Mouse (Mus musculus) kidney, adult 11 months (tissue): ENCODE data around the gene Olfr552.
A peak's percentile ranks its signal among the peaks of the same experiment; 100 is the strongest.
"Not testable (repeated sequence)": the region's sequence is repeated elsewhere in the genome, so short reads cannot be mapped to it uniquely, and the experiment has no call there.

Source experiments
- DNase-seq: peaks from one replicate; pipeline ENCODE4 v3.0.0; 2022

The Olfr552 gene

GRCm38 (mm10) chr7:102597378-102598031 lies at the start of gene Olfr552:
Olfr552 (plus strand) TSS chr7:102597770.
- DNase-seq: no peak

GRCm38 (mm10) chr7:102549570-102549969 lies 48.0 kb upstream of the Olfr552 start, which contains the start of gene Olfr549:
Olfr549 (plus strand) TSS chr7:102549870.
- DNase-seq: no peak

GRCm38 (mm10) chr7:102553279-102553678 lies 44.3 kb upstream of the Olfr552 start:
- no peak for DNase-seq

- DNase-seq: peak; percentile 93
Measured at GRCm38 (mm10) chr7:102564999-102565997, 32.3 kb upstream of the Olfr552 start, which contains the start of gene Trim21. Trim21 (minus strand) TSS chr7:102565486.

- no peak for DNase-seq
Measured at GRCm38 (mm10) chr7:102566219-102566618, 31.4 kb upstream of the Olfr552 start.

DNA sequence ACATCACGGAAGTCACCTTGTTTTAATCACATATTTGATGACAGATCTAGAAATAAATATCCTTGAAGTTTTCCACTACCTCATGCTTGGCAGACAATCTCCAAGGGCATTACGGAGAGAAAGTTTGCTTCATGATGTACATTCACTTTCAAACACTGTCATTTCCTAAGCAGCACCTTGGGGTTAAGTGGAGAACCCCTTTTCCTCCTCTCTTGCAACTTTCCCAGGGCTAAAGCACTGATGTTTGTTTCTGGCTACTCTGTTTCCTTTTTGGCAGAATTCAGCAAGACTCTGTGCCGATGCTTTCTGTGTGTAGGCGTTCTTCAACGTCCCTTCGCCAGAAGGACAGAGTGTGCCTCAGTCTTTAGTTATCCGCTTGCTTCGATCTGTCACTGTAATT lies 26.4 kb upstream of the Olfr552 start, which contains the start of gene Olfr550:
Olfr550 (plus strand) TSS at position 301 of the 400 bp plus-strand sequence.
- no peak for DNase-seq

DNA sequence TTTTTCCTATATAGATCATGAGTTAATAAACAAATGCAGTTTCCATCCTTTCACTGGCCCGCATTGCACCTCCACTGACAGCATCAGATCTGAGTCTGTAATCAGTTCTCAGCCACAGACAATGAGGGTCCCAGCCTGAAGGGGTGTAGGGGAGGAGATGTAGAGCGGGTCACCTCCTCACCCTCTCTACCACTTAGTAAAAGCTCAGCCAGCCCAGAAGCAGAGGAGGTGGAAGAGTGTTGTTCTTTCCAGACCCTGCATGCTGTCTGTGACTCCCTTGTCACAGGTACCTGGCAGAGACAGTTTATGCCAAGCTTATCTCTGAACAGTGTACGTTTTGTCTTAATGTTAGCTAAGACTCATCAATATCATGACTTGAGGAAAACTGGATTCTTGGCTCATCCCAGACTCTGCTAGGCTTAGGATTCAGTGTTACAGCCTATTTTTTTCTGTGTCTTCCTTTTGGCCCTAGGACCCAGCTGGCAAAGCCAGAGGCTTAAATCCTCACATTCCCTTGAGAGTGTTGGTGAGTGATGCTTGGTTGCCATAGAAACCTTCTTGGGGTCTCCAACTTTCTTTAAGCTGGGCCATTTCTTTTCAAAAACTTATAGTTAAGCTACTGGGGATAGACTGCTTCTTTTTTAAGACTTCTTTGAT lies 24.3 kb upstream of the Olfr552 start:
- no peak for DNase-seq

DNA sequence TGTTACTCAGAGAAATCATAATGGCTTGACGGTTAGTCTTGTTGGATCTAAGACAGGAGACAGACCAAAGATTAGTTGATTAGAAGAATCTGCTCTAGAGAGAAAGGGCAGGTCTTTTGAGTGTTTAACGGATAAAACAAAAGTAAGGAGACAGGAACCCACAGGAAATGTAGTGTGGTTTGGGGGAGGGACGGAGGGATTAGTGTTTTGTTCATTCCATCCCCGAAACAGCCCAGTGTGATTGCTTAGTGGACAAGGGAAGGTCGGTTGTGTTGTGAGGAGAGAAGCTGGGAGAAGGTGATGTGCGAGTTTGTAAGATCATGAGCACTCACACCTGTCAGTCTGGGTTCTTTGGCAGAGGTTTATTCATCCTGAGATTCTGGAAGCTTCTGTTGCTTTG lies 21.6 kb upstream of the Olfr552 start:
- no peak for DNase-seq

DNA sequence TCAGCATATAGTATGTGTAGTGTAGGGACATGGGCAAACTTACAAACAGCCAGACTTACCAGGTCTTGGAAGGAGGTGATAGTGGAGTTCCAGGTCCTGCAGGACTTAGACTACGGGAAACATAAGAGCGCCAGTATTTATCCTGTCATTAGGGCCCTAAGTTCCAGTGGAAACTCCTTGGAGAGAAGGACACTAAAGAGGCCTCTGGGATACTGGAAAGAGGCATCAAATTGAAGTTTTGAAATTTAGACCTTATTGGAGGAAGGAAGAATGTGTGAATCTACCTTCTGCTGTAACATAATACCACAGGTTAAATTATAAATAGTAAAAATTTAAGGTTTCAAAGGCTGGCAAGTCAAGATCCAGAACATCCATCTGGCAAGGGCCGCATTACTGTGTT lies 5.8 kb upstream of the Olfr552 start, which contains the start of gene Olfr551:
Olfr551 (minus strand) TSS at position 101 of the 400 bp plus-strand sequence.
- DNase-seq: no peak

DNA sequence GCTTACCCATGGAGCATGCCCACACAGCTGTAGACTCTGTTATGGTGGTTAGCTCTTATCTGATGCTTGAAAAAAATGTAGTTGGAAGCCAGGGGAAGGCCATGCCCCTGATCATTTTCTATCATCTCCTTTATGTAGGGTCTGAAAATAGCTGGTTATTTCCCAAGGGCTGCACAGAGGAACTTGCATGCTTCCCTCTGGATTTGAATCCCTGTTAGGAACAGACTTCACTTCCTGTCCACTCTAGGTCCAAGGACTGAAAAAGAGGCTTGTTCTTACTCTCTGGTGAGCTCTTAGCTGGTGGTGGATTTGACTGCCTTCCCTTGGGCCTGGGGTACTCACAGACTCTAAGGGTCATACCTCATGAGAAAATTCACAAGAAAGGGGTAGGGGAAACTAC lies 20.5 kb downstream of the Olfr552 start, which contains the start of gene Olfr553:
Olfr553 (minus strand) TSS at position 101 of the 400 bp plus-strand sequence.
- DNase-seq: no peak

DNA sequence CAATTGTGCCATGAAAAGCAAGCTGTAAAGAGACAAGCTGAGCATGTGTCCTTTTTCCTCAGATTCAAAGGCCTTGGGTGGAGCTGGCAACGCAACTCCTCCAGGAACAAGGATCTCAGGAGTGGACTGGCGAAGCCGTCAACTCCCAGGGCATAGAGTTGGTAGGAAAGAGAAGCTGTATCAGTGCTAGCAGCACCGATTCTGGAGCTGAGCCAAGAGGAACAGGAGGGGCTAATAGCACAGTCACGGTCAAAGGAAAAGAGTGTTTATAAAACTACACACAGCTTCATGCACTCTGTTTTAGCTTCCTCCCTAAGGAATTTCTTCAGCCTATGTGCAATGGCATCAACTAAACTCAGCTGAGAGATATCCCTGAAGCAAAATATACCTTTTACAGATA lies 22.0 kb downstream of the Olfr552 start:
- DNase-seq: no peak

DNA sequence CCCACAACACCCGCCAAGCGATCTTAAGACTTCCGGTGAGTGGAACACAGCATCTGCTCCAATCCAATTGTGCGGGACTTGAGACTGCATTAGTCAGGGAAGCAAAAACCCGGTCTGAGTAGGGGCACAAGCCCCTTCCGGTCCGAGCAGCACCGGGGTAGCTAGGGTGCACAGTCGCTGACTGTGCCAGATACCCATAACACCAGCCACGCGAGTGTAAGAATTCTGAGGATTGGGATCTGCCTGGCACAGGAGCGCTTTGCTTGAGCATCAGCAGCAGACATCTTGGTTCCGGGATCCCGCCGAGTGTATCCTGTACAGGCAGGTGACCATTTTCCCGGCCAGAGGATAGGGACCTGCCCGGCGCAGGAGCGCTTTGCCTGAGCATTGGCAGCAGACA lies 22.8 kb downstream of the Olfr552 start:
- DNase-seq: not testable (repeated sequence)

- peak; percentile 7 for DNase-seq
Measured at GRCm38 (mm10) chr7:102636665-102637064, 39.1 kb downstream of the Olfr552 start.

DNA sequence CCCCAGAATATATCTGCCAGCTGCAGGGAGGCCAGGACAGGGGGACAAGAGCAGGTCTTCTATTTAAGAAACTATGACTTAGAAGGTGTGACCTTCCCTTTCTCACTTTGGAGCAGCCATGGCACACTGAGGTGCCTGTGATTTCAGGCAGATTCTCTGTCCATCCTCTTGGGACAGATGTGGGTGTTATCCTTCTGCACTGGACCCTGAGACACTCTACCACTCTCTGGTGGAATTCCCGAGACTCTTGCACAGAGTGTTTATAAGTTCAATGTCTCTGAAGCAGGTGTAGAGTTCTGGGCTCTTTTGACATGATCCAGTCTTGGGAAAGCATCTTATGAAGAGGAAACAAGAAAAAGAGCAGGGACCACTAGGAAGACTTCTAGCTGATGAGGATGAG lies 40.6 kb downstream of the Olfr552 start, which contains the start of gene Olfr554:
Olfr554 (plus strand) TSS at position 301 of the 400 bp plus-strand sequence.
- no peak for DNase-seq

GRCm38 (mm10) chr7:102644945-102645344 lies 47.4 kb downstream of the Olfr552 start:
- not testable (repeated sequence) for DNase-seq
